Mouse (Mus musculus): ENCODE results near the gene Siglec1.
"Not testable (repeated sequence)": the region's sequence is repeated elsewhere in the genome, so short reads cannot be mapped to it uniquely, and the experiment has no call there.

Siglec1 gene

GRCm38 (mm10) chr2:131046025-131046424 lies 40.5 kb downstream of the Siglec1 start:
- no peak for DNase-seq

- no peak for DNase-seq
These were observed 41.4 kb downstream of the Siglec1 start for GRCm38 (mm10) chr2:131044989-131045720.

GRCm38 (mm10) chr2:131044354-131044852 lies 42.2 kb downstream of the Siglec1 start:
- no peak for DNase-seq

GRCm38 (mm10) chr2:131042988-131043387 lies 43.6 kb downstream of the Siglec1 start, which contains the start of gene Gfra4:
Gene Gfra4, minus strand, starts transcription at chr2:131043088.
- no peak for DNase-seq

- peak; percentile 63 for DNase-seq
These were observed 45.4 kb downstream of the Siglec1 start for GRCm38 (mm10) chr2:131040854-131041825.

GRCm38 (mm10) chr2:131038675-131039074 lies 47.9 kb downstream of the Siglec1 start:
- no peak for DNase-seq

- no peak for DNase-seq
These were observed 48.4 kb downstream of the Siglec1 start for GRCm38 (mm10) chr2:131038197-131038596.

- DNase-seq, result no peak
These were observed 49.2 kb downstream of the Siglec1 start for GRCm38 (mm10) chr2:131037226-131037990.

GRCm38 (mm10) chr2:131036757-131037156 lies 49.8 kb downstream of the Siglec1 start:
- no peak for DNase-seq

- no peak for DNase-seq
These were observed 50.2 kb downstream of the Siglec1 start for GRCm38 (mm10) chr2:131036343-131036742.

- DNase-seq, result not testable (repeated sequence)
These were observed 55.2 kb downstream of the Siglec1 start for GRCm38 (mm10) chr2:131031406-131031805.

- no peak for DNase-seq
These were observed 55.6 kb downstream of the Siglec1 start for GRCm38 (mm10) chr2:131030998-131031397.

- DNase-seq, result no peak
These were observed 56.0 kb downstream of the Siglec1 start for GRCm38 (mm10) chr2:131030561-131030960.

GRCm38 (mm10) chr2:131029065-131029935 lies 57.3 kb downstream of the Siglec1 start:
- no peak for DNase-seq

GRCm38 (mm10) chr2:131026941-131027340 lies 59.6 kb downstream of the Siglec1 start:
- no peak for DNase-seq

- DNase-seq, result no peak
These were observed 61.3 kb downstream of the Siglec1 start for GRCm38 (mm10) chr2:131025230-131025629.
